Comparison of ENCODE assay signal across 8 mouse cellular contexts in genomic region chr2:35199971-35200897, GRCm38 (mm10). TPM values are rescaled to one million over a fixed set of nuclear protein-coding genes. Genes with fewer than 3 reads are reported as not detected.
DNase-seq lines count a peak whose midpoint lies in the region; ATAC-seq and TF ChIP-seq lines count a peak whose summit lies in the region.

No protein-coding gene starts in this region.

- TF ChIP-seq CTCF in kidney, adult 2 months (conservative IDR thresholded peaks at IDR 0.05; ENCODE audit: insufficient read depth, insufficient read length, low read depth, low read length): no peak

- peak overlapping the region; percentile 98 for H3K27ac ChIP-seq in kidney, adult 2 months (ENCODE audit: insufficient read depth, low read depth, low read length)
- H3K27ac ChIP-seq in liver, embryonic 12.5 days: peak overlapping the region; percentile 96

- peak overlapping the region; percentile 99 for H3K9ac ChIP-seq in liver, embryonic 12.5 days

- H3K27me3 ChIP-seq in kidney, adult 2 months (replicated peaks; ENCODE audit: control insufficient read depth, insufficient read depth, low read length): no peaks in the 10 kb centered on the region
- H3K27me3 ChIP-seq in liver, embryonic 12.5 days (replicated peaks): no peaks in the 10 kb centered on the region

- under 1% methylated on average over 86 of the region's 90 CpGs for WGBS in kidney, adult 2 months
- under 1% methylated on average over 87 of the region's 90 CpGs for WGBS in liver, embryonic 12.5 days (ENCODE audit: insufficient replicate concordance)

- peak; percentile 74 for ATAC-seq in liver, embryonic 12.5 days

- peak overlapping the region; percentile 87 for H3K4me2 ChIP-seq in liver, embryonic 12.5 days

- H3K9me3 ChIP-seq in liver, embryonic 12.5 days (replicated peaks): no peaks in the 10 kb centered on the region

- TF ChIP-seq POLR2A in kidney, adult 2 months (IDR thresholded peaks at IDR 0.05; ENCODE audit: low read depth, low read length): no peak

- peak overlapping the region; percentile 82 for H3K4me3 ChIP-seq in kidney, adult 2 months (ENCODE audit: insufficient read depth, low read depth, low read length)
- H3K4me3 ChIP-seq in liver, embryonic 12.5 days: peak overlapping the region; percentile 83

- H3K36me3 ChIP-seq in kidney, adult 2 months (ENCODE audit: control insufficient read depth, insufficient read depth, low read length): no peaks in the 10 kb centered on the region; the same call in 1 of the 2 replicates
- H3K36me3 ChIP-seq in liver, embryonic 12.5 days: peaks cover 16% of the 10 kb centered on the region

- peaks cover 22% of the 10 kb centered on the region; the same call in 1 of the 2 replicates for H3K4me1 ChIP-seq in kidney, adult 2 months (ENCODE audit: control insufficient read depth, insufficient read depth, low read length)
- H3K4me1 ChIP-seq in liver, embryonic 12.5 days: peaks cover 38% of the 10 kb centered on the region

- DNase-seq in 416B (ENCODE audit: low read depth): peak; percentile 39
- DNase-seq in R1 (ENCODE audit: low read depth, low spot score): peak; percentile 68
- peak; percentile 45 for DNase-seq in embryo, embryonic 11 days
- DNase-seq in gastrocnemius, postnatal 4 days (ENCODE audit: low spot score in 2 of 2): peak; percentile 26 to 44
- DNase-seq in kidney, adult 2 months: peak; percentile 45
- DNase-seq in neural tube, embryonic 10.5 days (ENCODE audit: extremely low spot score, low spot score): peak; percentile 63
- DNase-seq in thymus, adult 18-20 months: peak; percentile 41 to 52

RNA-seq across cellular contexts. Expression of gene Rab14, which starts 0.7 kb away (rescaled TPM):
- 100 to 1,000 TPM; 119 to 130 TPM for total RNA-seq in gastrocnemius, postnatal 4 days (2021)
- 149 and 170 TPM in 2 replicates for polyA plus RNA-seq in kidney, adult 2 months (2012; rRNA removed)
- 141 and 143 TPM in 2 replicates for polyA plus RNA-seq in liver, embryonic 12.5 days (2016; fragmentation: Nextera tagmentation; extraction: Ambion mirVana)

RNA-seq across cellular contexts. Expression of gene Gsn, which starts 55.9 kb away (rescaled TPM):
- total RNA-seq in gastrocnemius, postnatal 4 days (2021): 100 to 1,000 TPM; 259 to 284 TPM
- polyA plus RNA-seq in kidney, adult 2 months (2012; rRNA removed): 269 and 357 TPM in 2 replicates
- 76.8 and 80.4 TPM in 2 replicates for polyA plus RNA-seq in liver, embryonic 12.5 days (2016; fragmentation: Nextera tagmentation; extraction: Ambion mirVana)

Comparison
In these comparisons a context has a peak if more than half of its experiments do, and no peak if none do; other contexts are left out.
1. Peak in every context shown above with its lines: DNase-seq, ATAC-seq, H3K4me3 ChIP-seq and H3K27ac ChIP-seq.